Mouse (Mus musculus) neutrophil, adult 59 days (primary cell): ENCODE measurements around the gene Tomm7. TPM values are rescaled to one million over a fixed set of nuclear protein-coding genes. Genes with fewer than 3 reads are reported as not detected.

Experiments used
- total RNA-seq, 2 experiments: library from RNA; stranded (reverse); gene quantifications; 1 replicate in 1 of 2; 2 replicates in 1 of 2; pipeline ENCODE4 v1.2.4; 2023

Tomm7 gene
- total RNA-seq: 10 to 100 TPM; 40.2 to 42.2 TPM

GRCm38 (mm10) chr5:23843674-23844530, at the start of gene Tomm7:
TSS of gene Tomm7 (minus strand) at chr5:23844161.

Other genes with a start within 250 kb of the Tomm7 start
- 100 to 1,000 TPM; 123 to 142 TPM for gene Srpk2, start 159.5 kb downstream of the Tomm7 start, total RNA-seq
- 1 to 10 TPM; 6.5 to 6.6 TPM for gene Pus7, start 60.5 kb downstream of the Tomm7 start, total RNA-seq
- 10 to 100 TPM; 11.7 to 12.3 TPM for gene Rint1, start 56.5 kb downstream of the Tomm7 start, total RNA-seq
- 10 to 100 TPM; 18.0 to 19.7 TPM for gene Fam126a, start 186.5 kb upstream of the Tomm7 start, total RNA-seq